Mouse (Mus musculus) left cerebral cortex, adult 11 months (tissue): ENCODE measurements around the gene Mgat3.

Experiments used
- DNase-seq: peaks from one replicate; pipeline ENCODE4 v3.0.0; 2022; ENCODE audit warnings: low spot score

Gene Mgat3

GRCm38 (mm10) chr15:80228071-80228800 is 54.7 kb downstream of the Mgat3 start:
- DNase-seq = no peak

DNA sequence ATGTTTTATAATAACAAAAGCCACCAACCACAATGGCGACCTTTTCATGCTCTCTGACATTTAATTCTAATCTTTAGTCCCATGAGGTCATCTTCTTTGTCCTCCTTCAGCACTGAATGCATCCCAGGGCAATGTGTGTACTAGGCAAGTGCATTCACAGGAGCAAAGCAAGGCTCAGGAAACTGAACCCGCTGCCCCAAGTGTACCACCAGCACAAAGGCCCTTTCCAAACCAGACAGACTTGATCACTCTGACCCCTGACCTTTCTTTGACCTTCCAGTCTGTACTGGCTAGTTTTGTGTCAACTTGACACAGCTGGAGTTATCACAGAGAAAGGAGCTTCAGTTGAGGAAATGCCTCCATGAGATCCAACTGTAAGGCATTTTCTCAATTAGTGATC is 58.8 kb downstream of the Mgat3 start:
- no peak for DNase-seq

GRCm38 (mm10) chr15:80233053-80233452 is 59.5 kb downstream of the Mgat3 start:
- DNase-seq = no peak

GRCm38 (mm10) chr15:80233733-80234509 is 60.4 kb downstream of the Mgat3 start, which contains the start of gene Mief1:
Gene Mief1 (plus strand): TSS chr15:80234018.
- peak; percentile 96 for DNase-seq

- DNase-seq = no peak
These were observed 62.0 kb downstream of the Mgat3 start, which contains the start of gene AC140267.1 for GRCm38 (mm10) chr15:80235535-80235934. Gene AC140267.1 (plus strand): TSS chr15:80235835.

DNA sequence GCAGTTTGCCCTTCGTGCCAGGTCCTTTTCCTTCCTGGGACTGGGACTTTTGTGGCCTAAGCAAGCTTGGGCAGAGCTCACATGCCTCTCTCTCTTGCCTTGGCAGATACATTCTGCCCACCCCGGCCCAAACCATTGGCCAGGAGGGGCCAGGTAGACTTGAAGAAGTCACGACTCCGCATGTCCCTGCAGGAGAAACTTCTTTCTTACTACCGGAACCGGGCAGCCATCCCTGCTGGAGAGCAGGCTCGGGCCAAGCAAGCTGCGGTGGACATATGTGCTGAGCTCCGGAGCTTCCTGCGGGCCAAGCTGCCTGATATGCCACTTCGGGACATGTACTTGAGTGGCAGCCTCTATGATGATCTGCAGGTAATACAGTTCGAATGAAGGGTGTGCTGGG is 74.6 kb downstream of the Mgat3 start:
- DNase-seq = no peak

DNA sequence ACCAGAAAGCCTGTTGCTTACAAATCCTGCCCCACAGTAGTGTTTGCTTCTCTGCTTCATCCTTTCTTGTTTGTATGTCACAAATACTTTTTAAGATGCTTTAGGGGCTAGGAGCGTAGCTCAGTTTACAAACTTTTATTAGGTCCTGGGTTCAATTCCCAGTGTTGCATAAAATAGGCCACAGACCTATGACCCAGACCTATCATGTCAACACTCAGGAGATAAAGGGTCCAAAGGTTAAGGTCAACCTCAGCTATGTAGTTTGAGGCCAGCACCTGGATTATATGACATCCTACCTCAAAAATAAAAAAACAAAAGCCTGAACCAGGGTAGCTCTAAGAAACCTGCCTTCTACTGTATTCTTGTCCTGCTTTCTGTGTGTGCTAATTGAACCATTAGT is 75.1 kb downstream of the Mgat3 start:
- DNase-seq = no peak

DNA sequence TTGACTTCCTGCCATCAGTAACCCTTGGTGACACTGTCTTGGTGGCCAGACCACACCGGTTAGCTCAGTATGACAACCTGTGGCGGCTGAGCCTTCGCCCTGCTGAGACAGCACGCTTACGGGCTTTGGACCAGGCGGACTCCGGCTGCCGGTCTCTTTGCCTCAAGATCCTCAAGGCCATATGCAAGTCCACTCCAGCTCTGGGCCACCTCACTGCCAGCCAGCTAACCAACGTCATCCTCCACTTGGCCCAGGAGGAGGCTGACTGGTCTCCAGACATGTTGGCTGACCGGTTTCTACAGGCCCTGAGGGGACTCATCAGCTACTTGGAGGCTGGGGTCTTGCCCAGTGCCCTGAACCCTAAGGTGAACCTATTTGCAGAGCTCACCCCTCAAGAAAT is 76.2 kb downstream of the Mgat3 start:
- no peak for DNase-seq

- DNase-seq = no peak
These were observed 77.1 kb downstream of the Mgat3 start for GRCm38 (mm10) chr15:80250586-80250985.

GRCm38 (mm10) chr15:80253530-80253929 is 80.0 kb downstream of the Mgat3 start:
- DNase-seq = no peak

GRCm38 (mm10) chr15:80254207-80254606 is 80.7 kb downstream of the Mgat3 start:
- DNase-seq = no peak

- DNase-seq = peak; percentile 97
These were observed 81.5 kb downstream of the Mgat3 start, which contains the start of gene Atf4 for GRCm38 (mm10) chr15:80254847-80255645. Gene Atf4 (plus strand): TSS chr15:80255184.

GRCm38 (mm10) chr15:80255646-80256121 is 82.2 kb downstream of the Mgat3 start:
- DNase-seq = no peak

DNA sequence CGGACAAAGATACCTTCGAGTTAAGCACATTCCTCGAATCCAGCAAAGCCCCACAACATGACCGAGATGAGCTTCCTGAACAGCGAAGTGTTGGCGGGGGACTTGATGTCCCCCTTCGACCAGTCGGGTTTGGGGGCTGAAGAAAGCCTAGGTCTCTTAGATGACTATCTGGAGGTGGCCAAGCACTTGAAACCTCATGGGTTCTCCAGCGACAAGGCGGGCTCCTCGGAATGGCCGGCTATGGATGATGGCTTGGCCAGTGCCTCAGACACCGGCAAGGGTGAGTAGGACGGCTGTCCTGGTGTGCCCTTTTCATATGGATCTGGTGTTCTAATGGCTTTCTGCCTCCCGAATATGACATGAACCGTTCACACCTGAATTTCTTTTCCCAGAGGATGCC is 82.7 kb downstream of the Mgat3 start:
- no peak for DNase-seq

DNA sequence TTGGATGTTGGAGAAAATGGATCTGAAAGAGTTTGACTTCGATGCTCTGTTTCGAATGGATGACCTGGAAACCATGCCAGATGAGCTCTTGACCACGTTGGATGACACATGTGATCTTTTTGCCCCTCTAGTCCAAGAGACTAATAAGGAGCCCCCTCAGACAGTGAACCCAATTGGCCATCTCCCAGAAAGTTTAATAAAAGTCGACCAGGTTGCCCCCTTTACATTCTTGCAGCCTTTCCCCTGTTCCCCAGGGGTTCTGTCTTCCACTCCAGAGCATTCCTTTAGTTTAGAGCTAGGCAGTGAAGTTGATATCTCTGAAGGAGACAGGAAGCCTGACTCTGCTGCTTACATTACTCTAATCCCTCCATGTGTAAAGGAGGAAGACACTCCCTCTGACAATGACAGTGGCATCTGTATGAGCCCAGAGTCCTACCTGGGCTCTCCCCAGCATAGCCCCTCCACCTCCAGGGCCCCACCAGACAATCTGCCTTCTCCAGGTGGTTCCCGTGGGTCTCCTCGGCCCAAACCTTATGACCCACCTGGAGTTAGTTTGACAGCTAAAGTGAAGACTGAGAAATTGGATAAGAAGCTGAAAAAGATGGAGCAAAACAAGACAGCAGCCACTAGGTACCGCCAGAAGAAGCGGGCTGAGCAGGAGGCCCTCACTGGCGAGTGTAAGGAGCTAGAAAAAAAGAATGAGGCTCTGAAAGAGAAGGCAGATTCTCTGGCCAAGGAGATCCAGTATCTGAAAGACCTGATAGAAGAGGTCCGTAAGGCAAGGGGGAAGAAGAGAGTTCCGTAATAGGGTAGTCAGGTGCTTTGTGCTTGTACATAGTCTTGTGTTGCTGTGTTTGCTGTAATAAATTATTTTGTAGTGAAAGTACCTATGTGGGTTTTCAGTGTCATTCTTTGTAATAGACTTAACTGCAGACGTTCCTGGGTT is 83.4 kb downstream of the Mgat3 start:
- DNase-seq = no peak

- DNase-seq = no peak
These were observed 84.2 kb downstream of the Mgat3 start for GRCm38 (mm10) chr15:80257602-80258239.

GRCm38 (mm10) chr15:80258240-80259170 is 85.0 kb downstream of the Mgat3 start:
- DNase-seq = no peak

GRCm38 (mm10) chr15:80259406-80260045 is 86.0 kb downstream of the Mgat3 start:
- DNase-seq = no peak

GRCm38 (mm10) chr15:80260677-80261076 is 87.2 kb downstream of the Mgat3 start:
- no peak for DNase-seq
